Mouse (Mus musculus) liver, embryonic 14.5 days (tissue): ENCODE data around the gene Gpsm3.

ENCODE experiments used
- CTCF ChIP-seq: IDR thresholded peaks from 2 replicates; pipeline ENCODE4 v1.5.1; 2016; ENCODE audit warnings: antibody characterized with exemption, low read depth, control low read depth
- EP300 ChIP-seq: IDR thresholded peaks from 2 replicates; pipeline ENCODE4 v1.6.1; 2016; ENCODE audit warnings: antibody characterized with exemption, low read depth

- no peak for TF ChIP-seq CTCF
- TF ChIP-seq EP300 = no peak
These were observed 19.7 kb upstream of the Gpsm3 start for GRCm38 (mm10) chr17:34569919-34570318.
